Mouse (Mus musculus) adrenal gland, postnatal 10 days (tissue): Measurements from ENCODE around the gene Acot3. TPM values are rescaled to one million over a fixed set of nuclear protein-coding genes. Genes with fewer than 3 reads are reported as not detected.
"Not testable (repeated sequence)": the region's sequence is repeated elsewhere in the genome, so short reads cannot be mapped to it uniquely, and the experiment has no call there.

Experiments
- DNase-seq: peaks from one replicate; pipeline ENCODE4 v3.0.0; 2021; ENCODE audit warnings: mixed read lengths
- long read RNA-seq, 2 experiments: library from polyadenylated mRNA; stranded (forward); transcript quantifications; one replicate each; pipeline ENCODE4 v2.0.0; 2021
- total RNA-seq, 2 experiments: library from RNA; stranded (reverse); gene quantifications; 2 replicates each; pipeline ENCODE4 v1.2.3; 2021

The Acot3 gene
- 1 to 10 TPM; 2.5 to 3.4 TPM for total RNA-seq
- long read RNA-seq, experiment 1, partial matches to known transcripts, result 9 of 12 reads
- long read RNA-seq, experiment 1, other reads (novel, unspliced or antisense), result 2 of 12 reads
- long read RNA-seq, experiment 2, partial matches to known transcripts, result 2 of 6 reads
- long read RNA-seq, experiment 2, other reads (novel, unspliced or antisense), result 1 of 6 reads

DNA sequence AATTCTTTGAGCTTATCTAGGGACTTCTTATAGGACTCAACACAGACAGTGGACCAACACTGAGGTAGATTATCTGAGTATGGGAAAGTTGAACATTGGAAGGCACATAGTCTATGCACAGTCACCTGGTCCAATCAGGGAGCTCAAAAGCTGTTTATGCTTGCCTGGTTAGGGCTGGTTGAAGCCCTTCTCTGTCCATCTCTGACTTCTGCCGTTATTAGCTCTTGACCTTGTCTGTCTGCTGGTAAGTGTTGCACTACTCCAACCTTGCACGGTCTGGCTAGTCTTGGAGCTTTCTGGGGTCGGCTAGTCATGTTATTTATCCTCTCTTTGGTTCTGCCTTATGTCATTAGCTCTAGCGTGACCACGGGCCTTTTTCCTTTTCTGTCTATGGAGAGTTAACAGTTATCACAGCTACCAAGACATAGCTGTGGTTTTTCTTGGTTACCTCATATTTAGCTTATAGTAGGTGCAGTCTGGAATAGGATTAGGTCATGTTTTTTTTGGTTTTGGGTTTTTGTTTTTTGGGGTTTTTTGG is at the start of gene Acot3:
TSS of gene Acot3 (plus strand) at position 208 of the 538 bp plus-strand sequence.
- no peak for DNase-seq

DNA sequence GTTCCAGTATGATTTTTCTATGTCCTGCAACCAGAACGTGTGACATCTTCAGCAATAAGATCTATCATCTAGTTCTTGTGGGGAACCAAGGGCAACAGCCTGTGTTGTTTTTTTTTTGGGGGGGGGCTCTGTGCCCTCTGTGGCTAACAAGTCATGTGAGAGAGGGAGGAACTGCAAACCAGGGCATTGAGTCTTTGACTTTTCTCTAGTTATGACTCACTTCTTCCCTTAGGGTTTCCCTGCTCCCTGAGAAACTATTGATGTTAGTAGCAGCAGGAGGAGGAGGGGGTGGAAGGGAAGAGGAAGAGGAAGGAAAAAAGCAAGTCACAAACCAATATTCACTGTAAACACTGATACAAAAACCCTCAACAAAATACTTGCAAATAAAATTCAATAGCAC is 48.1 kb upstream of the Acot3 start:
- DNase-seq, result no peak

DNA sequence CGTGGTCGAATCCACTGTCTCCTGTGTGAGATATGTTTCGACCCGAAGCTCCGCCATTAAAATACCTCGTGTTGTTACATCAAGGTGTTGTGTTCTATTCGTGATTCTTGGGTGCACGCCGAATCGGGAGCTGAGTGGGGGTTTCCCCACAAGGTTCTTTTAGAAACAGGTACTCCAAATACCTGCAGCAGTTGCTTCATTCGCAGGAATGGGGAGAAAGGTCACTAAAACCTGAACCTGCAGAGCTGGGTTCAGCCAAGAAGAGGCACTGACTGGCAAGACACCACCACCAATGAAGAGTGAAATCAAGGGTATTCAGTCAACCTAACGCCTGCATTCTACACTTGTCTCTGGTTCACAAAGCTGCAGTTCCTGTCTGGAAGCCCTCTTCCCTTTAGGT is 43.7 kb upstream of the Acot3 start:
- DNase-seq, result no peak

DNA sequence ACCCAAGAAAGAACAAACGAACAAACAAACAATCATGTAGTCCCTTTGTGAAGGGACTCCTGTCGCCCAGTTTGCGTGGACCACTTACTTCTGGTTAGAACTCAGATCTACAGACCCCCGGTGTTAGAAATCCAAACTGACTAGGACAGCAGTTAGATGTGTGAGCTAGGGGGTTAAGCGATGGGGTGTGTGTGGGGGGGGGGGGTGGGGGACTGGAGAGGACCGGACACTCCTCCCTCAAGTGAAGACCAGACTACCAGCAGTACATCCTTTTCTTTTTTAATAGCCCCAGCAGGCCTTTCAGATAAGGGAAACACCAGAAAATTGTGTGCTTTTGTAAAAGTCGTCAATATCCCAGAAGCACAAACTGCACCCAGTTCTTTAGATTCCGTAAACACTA is 43.2 kb upstream of the Acot3 start:
- no peak for DNase-seq

DNA sequence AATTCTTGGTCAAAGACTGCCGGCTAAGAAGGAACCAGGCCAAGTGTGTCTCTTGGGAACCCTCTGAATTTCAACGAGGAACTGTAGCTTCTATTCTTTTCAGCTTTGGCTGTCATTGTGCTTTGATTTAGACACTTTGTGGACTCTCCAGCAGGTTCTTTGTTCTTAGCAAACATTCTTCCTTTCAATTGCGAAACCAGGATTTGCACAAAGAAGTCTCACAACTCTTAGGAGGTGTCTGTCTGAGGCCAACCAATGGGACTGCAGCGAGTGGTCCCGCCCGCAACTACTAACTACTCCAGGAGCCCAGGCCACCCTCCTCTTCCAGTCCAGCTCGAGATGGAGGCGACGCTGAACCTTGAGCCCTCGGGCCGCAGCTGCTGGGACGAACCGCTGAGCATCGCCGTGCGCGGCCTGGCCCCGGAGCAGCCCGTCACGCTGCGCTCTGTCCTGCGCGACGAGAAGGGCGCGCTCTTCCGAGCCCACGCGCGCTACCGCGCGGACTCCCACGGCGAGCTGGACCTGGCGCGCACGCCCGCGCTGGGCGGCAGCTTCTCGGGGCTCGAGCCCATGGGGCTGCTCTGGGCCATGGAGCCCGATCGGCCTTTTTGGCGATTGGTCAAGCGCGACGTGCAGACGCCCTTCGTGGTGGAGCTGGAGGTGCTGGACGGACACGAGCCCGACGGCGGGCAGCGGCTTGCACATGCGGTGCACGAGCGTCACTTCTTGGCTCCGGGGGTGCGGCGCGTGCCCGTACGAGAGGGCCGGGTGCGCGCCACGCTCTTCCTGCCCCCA is 42.6 kb upstream of the Acot3 start, which contains the start of gene Acot1:
TSS of gene Acot1 (plus strand) at position 320 of the 795 bp plus-strand sequence.
- peak; percentile 75 for DNase-seq

DNA sequence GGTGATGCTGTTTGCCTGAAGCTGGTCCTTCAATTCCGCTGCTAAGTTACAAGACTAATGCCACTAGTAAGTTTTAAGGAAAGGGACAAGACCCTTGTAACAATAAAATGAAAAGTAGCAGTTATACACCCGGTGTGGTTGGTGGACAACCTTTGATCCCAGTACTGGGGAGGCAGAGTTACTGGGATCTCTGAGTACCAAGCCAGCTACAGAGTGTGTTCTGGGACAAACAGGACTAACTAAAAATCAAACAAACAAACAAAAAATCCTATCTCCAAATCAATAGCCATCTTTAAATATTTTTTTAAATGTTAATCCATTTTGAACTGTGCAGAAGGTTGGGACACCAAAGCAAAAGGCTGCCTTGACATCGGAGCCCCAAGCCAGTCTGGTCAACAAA is 41.7 kb upstream of the Acot3 start:
- DNase-seq, result no peak

DNA sequence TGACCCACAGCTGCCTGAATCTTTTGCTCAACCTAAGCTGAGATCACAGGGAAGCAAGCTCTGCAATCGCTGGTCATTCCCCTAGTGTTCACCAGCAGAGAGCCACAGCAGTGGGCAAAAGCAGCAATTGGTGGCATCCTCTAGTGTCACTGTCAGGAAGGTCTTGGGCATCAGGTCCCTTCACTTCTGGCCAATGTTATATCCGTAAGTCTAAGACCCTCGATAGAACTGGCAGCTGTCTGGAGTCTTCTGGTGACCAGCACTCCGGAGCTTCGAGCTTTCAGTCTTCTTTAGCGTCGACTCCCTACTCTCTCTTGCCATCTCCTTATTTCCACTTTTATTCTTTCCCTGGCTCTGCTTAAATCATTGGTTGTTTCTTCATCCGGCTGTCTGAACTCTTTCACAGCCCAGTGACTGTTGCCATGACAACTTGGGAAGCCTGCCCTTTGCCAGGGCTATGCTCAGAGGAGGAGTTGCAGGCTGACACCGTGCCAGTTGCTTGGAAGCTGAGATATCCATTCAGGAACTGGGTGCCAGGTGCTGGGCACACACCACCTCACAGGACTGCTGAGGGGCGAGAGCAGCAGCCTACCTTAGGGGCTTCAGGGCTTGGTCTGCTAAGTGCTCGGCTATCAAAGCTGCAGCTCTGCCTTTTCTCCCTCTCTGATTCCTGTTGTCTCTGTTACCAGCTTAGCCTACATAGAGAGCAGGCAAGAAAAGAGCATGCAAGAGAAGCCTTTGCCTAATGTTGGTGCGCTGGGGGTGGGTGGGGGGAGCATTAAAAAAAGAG is 40.5 kb upstream of the Acot3 start:
- peak; percentile 88 for DNase-seq

DNA sequence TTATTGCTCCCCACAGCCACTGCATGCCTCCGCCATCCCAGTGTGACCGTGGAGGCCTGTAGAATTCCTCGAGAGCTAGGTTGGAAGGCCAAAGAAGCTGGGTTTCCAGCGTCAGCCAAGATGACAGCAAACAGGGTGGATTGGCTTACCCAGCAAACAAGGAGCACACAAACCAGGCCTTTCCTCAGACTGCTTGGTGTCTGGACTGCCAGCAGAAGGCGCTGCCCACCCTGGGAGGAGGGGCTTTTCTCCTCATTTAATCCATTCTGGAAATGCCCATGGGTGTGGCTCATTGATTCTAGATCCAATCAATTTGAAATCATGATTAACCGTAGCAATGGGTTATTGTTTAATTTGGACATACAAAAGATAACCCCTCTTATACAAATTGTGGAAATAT is 38.8 kb upstream of the Acot3 start:
- no peak for DNase-seq

DNA sequence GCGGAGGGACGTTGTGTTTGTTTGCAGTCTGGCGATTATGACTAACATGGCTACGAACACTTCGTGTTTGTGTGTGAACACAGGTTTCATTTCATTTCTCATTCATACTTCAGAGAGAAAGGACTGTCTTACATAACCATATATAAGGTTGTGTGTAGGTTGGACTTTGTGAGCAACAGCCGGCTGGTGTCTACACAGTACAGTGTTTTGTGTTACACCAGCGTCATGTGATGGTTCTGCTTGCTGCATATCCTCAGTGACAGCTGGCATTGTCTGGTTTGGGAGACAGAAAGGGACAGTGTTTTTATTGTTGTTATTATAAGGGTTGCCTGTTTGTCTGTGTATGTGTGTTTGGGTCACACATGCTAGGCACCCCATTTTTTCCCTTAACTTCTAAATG is 38.2 kb upstream of the Acot3 start:
- no peak for DNase-seq

DNA sequence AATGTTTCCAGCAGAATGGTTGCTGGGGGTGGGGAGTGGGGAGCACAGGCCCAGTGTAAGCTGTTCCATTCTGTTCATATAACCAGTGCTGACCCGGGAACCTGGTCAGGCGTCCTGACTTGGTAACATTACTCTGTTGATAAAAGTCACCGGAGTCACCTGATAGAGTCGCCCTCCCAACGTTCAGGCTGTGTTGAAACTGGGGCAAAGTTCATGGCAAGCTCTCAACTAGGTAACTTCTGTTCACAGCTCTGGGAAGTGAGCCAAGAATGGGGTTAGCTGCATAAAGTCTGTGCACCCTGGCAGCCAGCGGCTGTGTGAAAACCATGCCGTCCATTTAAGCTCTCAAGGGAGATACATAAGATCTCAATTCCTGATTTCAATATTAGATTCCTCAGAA is 31.4 kb upstream of the Acot3 start:
- DNase-seq, result peak; percentile 81

DNA sequence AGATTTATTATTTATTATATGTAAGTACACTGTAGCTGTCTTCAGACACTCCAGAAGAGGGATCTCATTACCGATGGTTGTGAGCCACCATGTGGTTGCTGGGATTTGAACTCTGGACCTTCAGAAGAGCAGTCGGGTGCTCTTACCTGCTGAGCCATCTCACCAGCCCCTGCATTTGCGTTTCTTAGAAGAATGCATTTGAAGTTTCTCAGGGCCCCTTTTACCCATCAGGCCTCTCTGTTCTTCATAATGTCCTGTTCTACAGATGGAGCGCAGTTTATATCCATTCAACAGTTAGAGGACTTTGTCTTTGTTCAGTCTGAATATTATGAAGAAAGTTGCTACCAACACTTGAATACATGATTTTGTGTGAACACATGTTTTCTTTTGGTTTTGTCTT is 29.7 kb upstream of the Acot3 start:
- not testable (repeated sequence) for DNase-seq

DNA sequence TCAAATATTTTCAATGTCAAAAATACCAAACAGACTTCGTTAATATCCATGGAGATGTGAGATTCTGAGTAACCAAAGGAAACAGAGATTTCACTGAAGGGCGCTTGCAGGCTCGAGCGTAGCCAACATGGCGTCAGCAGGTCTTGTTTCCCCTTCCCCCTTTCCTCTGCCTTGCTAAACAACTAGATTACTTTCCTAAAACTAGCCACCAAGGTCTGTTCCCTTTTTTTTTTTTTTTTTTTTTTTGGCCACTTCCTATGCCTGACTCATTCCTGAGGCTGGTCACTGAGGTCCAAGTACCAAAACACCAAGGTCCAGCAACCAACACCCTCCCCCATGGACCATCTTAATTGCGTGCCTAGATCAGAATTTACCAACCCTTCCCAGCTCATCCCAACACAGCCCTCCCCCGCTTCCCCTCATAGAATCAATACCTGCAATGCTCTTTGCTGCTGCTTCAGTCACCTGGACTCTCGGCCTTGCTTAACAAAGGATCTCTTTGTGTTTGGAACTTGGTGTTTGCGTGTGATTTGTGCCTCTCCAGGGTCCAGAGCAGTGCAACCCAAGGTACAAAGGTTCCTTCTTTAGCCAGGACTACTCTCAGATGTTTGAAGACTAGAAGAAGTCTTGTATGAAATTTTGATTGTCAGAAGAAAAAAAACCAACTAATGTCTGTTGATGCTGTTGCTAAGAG is 28.7 kb upstream of the Acot3 start:
- no peak for DNase-seq

DNA sequence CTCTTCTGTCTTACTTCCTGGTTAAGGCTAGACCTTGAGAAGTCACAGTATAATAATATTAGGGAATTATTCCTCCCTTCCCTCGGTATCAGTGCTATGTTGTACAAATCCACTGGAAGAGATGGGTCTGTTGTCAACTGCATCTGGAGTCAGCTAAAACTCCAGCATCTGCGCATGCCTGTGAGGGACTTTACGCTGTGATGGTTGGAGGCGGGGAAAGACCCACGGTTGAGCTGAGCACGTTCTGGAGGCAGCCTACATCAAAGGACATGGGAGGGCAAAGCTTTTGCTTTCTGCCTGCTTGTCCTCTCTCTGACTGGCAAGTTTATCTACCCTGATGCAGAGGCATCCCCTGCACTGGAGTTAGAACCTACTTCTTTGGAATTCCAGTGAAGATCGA is 26.1 kb upstream of the Acot3 start:
- DNase-seq, result no peak

DNA sequence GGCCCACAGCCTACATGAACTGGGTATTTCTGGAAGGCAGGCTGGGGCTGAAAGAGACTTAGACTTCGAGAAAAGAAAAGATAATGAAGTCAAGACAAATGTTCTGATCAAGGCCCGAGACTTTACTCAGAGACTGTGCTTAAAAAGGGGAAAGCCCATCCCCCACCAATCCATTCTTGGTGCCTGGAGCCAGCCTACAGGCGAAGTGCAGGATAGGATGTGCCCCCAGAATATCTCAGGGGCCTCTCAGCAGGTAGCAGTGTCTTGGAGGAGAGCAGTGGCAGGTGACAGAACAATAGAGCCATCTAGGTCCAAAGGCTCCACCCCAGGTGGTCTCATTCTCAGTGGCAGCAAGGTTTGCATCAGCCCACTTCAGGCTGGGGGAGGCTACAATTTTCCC is 23.6 kb upstream of the Acot3 start:
- not testable (repeated sequence) for DNase-seq

DNA sequence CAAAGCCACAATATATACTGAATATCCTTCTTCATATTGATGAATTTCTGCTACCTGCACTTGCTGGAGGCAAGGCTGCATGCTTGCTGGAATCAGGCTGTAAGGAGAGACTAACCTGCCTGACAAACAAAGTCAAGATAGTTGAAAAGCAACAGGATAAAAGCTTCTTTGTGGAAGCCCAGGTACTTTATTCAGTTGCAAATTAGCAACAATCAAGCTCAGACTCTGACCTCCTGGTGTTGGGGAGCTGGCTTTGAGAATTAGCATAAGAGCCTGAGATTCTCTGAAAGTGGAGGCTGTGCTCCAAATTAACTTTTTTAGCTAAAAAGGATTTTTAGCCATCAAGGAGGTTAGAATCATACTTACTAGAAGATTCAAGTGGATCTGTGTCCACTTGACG is 22.9 kb upstream of the Acot3 start:
- not testable (repeated sequence) for DNase-seq

DNA sequence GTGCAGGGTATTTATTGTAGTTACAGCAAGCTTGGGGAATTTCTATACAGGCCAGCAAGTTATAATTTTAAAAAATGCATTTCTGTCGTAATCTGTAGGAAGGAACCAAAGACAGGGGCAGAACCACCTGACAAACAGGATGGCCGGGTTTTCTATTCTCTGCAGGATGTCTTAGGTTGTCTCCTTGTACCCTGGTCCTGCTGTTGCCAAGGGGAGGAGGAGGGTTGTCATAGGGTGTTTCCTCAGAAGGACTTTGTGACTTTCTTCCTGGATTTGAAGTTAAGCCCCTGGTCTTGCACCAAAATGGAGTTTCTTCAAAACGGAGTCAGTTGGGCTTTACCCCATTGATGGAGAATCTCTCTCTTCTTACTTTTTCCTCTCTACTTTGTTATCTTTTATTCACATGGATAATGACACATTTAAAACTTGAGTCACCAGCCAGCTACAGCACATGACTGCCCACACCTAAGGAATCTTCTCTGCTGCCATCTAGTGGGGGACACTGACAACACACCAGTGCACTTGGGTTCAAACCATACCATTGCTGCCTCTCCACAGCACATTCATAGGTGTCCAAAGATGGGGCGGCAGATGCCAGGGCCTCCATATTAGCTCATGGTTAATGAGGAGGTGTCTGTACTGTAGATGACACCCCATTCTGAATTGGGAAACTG is 21.1 kb upstream of the Acot3 start:
- peak; percentile 85 for DNase-seq

DNA sequence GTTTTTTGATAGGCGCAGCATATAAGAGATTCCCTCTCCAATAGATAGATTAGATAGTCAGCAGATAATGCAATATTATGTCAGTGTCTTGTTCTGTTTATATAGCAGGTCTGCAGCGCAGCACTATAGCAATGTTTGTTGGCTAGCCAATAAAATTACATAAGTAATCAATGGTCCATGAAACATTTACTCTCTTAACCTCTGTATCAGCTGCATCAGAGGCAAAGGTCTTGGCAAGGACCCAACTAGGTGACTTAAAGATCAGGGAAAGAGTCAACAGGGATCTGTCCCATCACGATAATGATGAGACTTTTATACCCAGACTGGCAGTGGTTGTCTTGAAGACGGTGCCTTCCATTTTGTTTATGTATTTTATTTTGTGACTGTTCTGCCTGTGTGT is 19.1 kb upstream of the Acot3 start:
- no peak for DNase-seq

DNA sequence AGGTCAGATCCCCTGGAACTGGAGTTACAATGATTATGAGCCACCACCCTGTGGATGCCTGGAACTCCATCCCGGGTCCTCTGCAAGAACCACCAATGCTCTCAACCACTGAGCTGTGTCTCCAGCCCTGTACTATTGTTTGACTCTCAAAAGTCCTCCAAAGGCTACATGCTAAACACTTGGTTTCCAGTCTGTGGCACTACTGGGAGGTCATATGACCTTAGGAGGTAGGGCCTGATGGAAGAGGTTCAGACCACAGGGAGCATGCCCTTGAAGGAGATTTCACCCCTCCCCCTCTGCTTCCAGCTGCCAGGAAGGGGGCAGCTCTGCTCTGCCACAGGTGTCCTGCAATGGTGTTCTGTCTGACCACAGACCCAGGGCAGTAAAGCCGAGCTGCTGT is 18.6 kb upstream of the Acot3 start:
- not testable (repeated sequence) for DNase-seq

DNA sequence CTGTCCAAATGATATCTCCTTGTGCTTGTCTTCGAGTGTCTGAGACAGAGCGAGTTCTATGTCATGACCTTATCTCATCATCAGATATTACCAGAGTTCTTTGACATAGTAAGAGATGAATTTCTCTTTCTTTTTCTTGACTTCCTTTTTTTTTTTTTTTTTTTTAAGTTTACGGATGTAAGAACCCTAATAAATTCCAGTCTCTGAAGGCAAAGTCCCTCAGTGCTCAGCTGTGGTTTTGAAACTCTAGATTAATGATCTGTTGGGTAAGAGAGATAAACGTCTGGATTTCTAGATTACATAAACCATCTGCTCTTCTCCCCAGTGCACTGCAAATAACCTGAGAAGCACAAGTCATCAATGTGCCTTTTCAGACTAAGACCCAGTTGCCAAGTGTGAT is 17.8 kb upstream of the Acot3 start:
- DNase-seq, result no peak

DNA sequence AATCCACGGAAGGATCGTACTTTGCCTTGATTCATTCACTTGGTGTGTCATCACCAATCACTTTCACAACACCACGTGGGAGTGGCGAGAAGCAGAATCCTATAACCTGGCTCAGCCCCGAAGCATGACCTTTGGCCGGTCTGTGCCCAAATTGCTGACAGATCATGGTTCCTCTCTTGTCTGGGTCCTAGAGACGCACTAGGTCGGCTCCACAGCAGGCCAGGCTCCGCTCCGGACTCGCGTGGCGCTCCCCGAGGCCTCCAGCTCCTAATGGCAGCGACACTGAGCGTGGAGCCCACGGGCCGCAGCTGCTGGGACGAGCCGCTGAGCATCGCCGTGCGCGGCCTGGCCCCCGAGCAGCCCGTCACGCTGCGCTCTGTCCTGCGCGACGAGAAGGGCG is 13.7 kb upstream of the Acot3 start, which contains the start of gene Acot4:
TSS of gene Acot4 (plus strand) at position 139 of the 400 bp plus-strand sequence.
- DNase-seq, result peak; percentile 60

DNA sequence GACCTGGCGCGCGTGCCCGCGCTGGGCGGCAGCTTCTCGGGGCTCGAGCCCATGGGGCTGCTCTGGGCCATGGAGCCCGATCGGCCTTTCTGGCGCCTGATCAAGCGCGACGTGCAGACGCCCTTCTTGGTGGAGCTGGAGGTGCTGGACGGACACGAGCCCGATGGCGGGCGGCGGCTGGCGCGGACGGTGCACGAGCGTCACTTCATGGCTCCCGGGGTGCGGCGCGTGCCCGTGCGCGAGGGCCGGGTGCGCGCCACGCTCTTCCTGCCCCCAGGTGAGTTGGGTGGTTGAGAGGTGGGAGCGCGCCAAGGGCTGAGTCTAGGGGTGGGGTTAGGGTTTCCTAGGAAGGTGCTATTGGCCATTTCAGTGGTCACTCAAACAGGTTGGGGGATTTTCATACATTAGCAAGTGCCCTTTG is 13.2 kb upstream of the Acot3 start, which contains the start of gene Gm49366:
TSS of gene Gm49366 (plus strand) at position 245 of the 421 bp plus-strand sequence.
- DNase-seq, result peak; percentile 53
